Mouse (Mus musculus) heart, adult 9 months (tissue): ENCODE measurements around the gene Panx1.

Experiments used
- DNase-seq, 2 experiments: peaks; one replicate each; pipeline ENCODE4 v3.0.0; 2022; ENCODE audit warnings: low spot score in 2 of 2

Panx1 gene

DNA sequence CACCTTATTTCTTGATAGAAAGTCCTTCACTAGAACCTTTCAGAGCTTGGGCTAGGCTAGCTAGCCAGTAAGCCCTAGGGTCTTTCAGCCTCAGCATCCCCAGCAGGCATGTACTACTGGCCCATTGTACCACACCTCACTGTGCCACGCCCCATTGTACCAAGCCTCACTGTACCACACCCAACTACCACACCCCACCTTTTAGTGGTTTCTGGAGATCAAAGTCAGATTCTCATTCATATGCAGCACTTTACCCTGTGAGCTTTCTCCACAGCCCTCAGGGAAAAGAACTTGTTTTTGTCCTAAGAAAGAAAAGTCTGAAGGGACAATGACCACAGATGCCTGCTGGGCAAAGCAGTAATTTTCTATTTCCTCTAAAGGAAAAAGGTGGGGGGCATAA, 22.2 kb downstream of the Panx1 start:
- DNase-seq: no peak

- DNase-seq: no peak
Measured at GRCm38 (mm10) chr9:15021156-15021555, 24.1 kb downstream of the Panx1 start.

- DNase-seq: no peak
Measured at GRCm38 (mm10) chr9:15020561-15021080, 24.7 kb downstream of the Panx1 start.

DNA sequence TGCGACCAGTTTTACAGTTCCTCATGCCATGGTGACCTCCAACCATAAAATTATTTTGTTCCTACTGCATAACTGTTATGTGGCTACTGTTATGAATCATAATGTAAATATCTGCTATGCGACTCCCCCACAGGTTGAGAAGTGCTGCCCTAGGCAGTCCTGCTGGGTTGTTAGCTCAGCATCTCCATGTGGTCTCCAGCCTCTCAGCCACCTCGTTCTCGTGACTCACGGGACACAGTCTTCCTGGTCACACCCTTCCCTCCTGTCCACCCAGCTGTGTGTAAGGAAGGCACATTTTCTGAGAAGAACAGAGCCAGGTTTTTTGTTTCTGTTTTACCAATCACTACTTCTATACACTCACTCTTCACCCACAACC, 26.5 kb downstream of the Panx1 start:
- no peak for DNase-seq

DNA sequence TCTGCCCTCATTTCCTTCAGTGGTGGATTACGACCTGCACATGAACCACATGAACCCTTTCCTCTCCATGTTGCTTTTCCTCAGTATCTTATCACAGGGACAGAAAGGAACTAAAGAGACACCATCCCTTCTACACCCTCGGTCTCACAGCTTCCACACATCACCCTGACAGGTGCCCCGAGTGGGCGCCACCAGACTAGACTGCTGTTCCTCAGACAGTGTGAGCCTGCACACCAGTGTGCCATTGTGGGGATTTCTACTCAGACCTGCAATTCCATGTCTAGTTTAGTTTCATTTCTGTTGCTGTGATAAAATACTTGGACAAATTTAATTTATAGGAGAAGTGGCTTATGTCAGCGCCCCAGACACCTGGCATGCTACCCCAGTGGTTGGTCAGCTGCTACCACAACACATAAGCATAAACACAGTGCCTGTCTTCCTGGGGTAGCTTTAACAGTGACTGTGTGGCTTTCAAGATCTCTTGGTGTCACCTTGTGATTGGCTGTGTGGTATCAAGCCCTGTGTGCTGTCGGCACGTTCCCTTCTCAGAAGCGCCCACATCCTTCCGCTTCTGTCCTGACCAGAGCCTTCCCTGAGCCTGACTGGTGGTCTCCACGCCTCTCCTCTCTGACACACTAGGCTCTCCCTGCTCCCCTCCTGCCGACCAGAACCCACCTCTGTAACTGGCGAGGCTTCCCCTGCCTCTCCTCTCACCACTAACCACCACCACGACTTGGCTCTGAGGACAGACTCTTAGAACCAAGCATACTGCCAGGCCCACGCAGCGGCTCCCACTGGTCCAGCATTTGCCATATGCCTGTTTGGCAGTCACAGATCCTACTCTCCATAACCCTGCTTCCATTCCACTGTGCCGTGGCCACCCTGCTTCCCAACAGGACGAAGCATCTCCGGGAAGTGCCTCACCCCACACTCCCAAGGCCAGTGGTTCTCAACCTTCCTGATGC, 27.2 kb downstream of the Panx1 start:
- DNase-seq: no peak

- peak in 1 of 2 experiments; percentile 35 for DNase-seq
Measured at GRCm38 (mm10) chr9:15015223-15015956, 29.9 kb downstream of the Panx1 start.

DNA sequence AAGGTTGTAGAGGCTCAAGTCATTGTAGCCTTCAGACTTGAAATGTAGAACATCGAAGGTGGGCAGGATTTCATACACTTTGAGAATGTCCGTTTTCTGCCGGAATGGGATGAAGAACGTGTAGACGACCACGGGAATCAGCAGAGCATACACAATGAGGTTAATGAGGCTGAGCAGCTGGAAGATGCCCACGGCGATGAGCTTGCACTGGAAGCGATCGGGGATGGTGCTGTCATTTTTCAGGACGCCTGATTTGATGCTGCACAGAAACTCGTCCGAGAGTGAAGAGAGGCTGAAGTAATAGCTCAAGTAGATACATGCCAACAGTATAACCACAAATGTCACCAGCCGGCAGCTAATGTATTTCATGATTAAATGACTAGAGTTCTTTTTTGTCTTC, 37.7 kb downstream of the Panx1 start:
- no peak for DNase-seq

DNA sequence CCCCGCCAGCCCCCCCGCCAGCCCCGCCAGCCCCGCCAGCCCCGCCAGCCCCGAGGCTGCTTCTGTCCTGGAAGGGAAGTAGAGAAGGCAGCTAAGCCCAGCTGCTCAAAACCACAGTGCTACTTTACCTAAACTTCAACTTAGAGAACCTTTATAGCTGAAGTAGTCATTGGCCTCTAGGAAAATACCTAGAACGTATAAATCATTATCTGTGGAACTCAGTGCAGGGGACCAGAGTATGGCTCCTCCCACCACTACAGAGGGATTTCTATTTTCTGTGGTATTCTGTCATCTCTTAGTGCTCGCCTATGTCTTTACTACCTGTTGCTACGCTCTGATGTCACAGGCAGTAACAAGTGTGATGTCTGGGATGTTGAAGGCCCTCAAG, 41.0 kb downstream of the Panx1 start:
- no peak for DNase-seq

- DNase-seq: no peak
Measured at GRCm38 (mm10) chr9:15003676-15004297, 41.5 kb downstream of the Panx1 start.

- no peak for DNase-seq
Measured at GRCm38 (mm10) chr9:15002995-15003613, 42.2 kb downstream of the Panx1 start.

DNA sequence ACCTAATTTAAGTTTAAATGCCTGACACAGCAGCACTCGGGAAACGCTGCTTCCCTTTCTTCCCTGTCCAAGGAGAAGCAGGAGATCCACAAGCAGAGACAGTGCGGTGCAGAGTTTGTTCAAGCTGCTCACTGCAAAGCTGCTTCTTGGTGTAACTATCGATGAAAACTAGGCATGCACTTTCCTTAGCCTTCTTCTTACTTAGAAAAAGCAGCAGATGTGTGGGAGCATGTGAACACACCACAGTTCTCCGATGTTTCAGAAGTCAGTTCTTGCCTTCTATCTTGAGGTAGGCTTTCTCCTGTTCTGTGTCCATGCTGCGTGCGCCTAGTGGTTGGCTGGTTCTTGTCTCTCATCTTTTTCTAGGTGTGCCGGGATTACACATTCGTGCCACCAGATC, 46.5 kb downstream of the Panx1 start:
- DNase-seq: no peak

DNA sequence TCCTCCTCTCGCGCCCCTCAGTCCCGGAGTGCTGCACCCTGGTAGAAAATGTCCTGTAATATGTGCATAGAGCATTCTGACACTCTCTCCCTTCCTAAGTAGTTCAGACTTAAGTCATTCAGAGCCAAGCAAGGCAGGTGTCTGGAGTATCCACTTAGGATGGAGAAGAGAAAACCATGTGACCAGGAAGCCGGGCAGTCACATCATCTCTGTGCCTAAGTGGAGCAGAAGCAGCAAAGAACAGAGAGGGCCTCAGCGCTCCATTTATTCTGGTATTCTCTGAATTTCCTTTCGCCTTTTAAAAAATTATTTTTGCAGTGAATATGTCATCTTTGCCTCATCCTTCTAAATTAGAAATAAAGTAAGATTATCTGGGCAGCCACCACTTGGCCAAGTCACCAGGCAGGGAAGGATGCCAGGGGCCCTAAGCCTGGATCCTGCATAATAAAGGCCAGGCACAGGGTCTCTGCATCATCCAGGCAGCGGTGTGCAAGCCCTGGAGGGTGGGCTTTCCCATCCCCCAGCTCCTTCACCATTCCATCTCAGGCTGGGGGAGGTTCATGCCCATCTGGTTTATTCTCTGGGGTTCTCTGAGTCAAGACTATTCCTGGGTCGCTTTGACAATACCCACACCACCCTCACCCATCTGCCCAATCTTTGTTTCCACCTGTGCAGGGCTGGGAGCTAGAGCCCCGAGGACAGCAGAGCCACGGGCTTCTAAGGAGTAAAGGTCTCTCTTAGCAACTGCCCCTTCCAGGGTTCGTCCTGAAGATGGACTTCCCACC, 47.8 kb downstream of the Panx1 start:
- no peak for DNase-seq

DNA sequence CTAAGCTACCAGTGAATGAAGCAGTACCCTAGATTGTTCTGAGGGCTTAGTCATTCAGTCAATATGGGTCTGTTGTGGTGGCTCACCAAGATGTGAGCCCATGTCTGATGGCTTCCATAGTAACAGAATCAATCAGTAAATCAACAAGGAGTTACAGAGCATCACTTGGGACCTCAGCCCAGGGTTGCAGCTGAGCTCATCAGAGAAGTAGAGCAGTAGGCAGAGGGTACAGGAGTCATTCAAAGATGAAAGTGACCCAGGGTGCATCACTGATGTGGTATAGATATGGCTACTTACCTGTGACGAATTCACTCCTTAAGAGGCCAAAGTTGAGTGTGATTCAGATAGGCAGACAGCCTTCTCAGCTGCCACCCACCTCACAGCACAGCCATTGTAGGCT, 49.8 kb downstream of the Panx1 start:
- DNase-seq: no peak

- DNase-seq: no peak
Measured at GRCm38 (mm10) chr9:14988606-14989293, 56.5 kb downstream of the Panx1 start.

DNA sequence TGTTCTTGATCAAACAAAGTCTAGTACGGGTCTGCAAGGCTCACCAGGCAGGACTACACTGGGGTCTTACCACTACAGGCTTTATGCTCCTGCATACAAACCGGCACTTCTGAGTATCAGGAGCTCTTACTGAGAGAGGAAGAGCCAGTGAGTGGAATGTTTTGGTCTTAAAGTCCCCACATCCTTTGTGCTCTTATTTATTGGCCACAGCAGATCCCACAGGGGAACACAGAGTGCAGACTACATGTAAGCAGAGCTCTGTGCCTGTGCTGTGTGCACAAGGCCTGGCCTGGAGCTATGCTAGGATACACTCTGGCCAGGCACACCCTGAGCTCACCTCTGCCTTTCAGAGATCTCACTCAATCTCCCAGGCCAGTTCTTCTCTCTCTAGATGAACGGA, 62.1 kb downstream of the Panx1 start:
- no peak for DNase-seq

GRCm38 (mm10) chr9:14982683-14983082, 62.6 kb downstream of the Panx1 start:
- DNase-seq: no peak

- DNase-seq: no peak
Measured at GRCm38 (mm10) chr9:14981539-14982155, 63.6 kb downstream of the Panx1 start.

DNA sequence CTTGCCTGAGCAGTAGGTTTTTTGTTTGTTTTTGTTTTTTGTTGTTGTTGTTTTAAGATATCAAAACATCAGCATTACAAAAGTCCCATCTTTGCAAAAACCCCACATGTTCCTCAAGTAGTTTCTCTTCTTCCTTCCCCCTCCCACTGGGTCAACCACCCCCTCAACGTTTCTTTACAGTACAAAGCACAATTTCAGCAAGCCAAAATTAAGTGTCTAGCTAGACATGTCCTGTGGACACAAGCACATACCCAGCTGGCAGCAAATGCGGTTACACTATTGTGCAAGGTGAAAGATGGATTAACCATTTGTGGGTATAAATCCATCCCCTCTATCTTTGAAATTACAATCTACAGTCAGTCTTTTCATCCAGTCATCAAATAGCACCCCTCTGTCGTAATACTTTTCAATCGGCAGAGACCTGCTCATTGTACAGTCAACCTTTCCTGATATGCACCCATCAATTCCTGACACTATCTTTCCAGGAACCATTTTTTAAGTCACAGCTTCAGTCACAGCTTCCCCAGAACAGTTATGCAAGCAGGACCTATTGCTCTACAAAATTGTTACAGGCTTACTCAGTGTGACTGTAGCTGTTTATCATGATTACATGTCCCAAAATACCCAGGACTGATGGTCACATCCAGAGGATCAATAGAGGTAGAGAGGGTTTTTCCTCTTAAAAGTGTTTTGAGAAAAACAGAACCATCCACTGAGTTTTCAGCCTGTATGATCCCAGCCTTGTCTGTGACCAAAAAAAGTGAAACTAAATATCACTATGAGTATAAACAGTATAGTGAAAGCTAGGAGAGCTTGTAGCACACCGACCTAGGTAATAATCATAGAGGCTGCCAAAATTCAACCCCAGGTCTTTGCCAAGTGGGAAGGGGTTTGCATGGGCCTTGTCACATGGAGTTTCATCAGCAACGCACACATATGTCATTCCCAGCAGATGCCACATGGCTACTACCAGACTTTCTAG, 70.7 kb downstream of the Panx1 start:
- DNase-seq: no peak

- no peak for DNase-seq
Measured at GRCm38 (mm10) chr9:14973762-14974161, 71.5 kb downstream of the Panx1 start.
